Mouse (Mus musculus): ENCODE results near the gene Plagl2. TPM values are rescaled to one million over a fixed set of nuclear protein-coding genes. Genes with fewer than 3 reads are reported as not detected.

Gene Plagl2
- polyA plus RNA-seq, 1 experiment from 2014 or later, result 10.0 TPM

DNA sequence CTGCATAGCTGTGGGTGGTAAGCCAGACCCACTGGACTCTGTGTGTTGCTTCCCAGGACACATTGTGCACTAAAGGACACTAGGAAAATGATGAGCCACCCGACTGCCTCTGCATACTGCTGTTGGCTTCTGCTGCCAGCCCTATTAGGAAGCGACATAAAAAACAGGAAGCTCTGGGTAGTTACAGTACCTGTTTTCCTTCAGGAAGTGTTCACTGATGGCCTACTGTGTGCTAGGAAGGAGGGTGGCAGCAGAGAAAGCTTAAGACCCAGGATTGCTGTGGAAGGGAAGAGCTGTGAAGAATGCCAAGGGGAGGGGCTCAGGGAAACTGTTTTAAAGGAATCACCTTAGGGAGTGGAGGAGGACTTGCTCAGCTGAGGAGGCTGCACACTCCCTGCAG, 26.1 kb upstream of the Plagl2 start:
- DNase-seq (ENCODE audit: low read depth, low spot score), result no peak
- in situ Hi-C loops (cut with MboI; ENCODE audit: low pct_unique_long_range_greater_than_20kb), result no loop called here
- no peak for TF ChIP-seq CTCF (IDR thresholded peaks at IDR 0.05)
- CTCF ChIA-PET, result interaction anchor here (1.3 kb wide), 1 partner anchor 15 kb away, joined by 5 read pairs; no protein-coding TSS in a partner anchor
- H3K27me3 ChIP-seq, result no peaks in the 10 kb centered on the region
- POLR2A ChIA-PET, result interaction anchor here (0.9 to 1.3 kb wide), 2 partner anchors 9 to 140 kb away, joined by 3 to 4 read pairs; no protein-coding TSS in a partner anchor
- ATAC-seq, result no peak

DNA sequence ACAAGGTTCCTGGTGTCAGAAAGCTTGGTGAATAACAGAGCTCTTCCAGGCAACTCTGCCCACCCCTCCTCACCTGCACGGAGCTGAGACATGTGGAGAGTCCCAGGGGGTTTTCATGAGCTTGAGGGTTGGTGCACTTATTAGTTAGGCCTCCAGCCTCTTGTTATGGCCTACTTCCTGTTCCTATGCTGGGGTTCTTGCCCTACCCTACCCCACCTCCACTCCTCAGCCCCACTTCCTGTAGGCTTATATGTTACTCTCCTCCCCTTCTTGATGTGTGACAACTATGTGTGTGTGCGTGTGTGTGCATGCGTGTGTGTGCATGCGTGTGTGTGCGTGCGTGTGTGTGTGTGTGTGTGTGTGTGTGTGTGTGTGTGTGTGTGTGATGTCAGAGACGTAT, 21.8 kb upstream of the Plagl2 start:
- DNase-seq (ENCODE audit: low read depth, low spot score) (no peak), ATAC-seq (no peak)
- TF ChIP-seq CTCF (IDR thresholded peaks at IDR 0.05), result no peak
- no peaks in the 10 kb centered on the region for H3K27me3 ChIP-seq
- ChIA-PET POLR2A (interaction anchor here (0.6 kb wide), 1 partner anchor 135 kb away, joined by 4 read pairs; no protein-coding TSS in a partner anchor), CTCF (interaction anchor here (0.8 to 1.0 kb wide), 2 partner anchors 10 to 17 kb away, joined by 3 read pairs; no protein-coding TSS in a partner anchor)
- in situ Hi-C loops (cut with MboI; ENCODE audit: low pct_unique_long_range_greater_than_20kb), result no loop called here

DNA sequence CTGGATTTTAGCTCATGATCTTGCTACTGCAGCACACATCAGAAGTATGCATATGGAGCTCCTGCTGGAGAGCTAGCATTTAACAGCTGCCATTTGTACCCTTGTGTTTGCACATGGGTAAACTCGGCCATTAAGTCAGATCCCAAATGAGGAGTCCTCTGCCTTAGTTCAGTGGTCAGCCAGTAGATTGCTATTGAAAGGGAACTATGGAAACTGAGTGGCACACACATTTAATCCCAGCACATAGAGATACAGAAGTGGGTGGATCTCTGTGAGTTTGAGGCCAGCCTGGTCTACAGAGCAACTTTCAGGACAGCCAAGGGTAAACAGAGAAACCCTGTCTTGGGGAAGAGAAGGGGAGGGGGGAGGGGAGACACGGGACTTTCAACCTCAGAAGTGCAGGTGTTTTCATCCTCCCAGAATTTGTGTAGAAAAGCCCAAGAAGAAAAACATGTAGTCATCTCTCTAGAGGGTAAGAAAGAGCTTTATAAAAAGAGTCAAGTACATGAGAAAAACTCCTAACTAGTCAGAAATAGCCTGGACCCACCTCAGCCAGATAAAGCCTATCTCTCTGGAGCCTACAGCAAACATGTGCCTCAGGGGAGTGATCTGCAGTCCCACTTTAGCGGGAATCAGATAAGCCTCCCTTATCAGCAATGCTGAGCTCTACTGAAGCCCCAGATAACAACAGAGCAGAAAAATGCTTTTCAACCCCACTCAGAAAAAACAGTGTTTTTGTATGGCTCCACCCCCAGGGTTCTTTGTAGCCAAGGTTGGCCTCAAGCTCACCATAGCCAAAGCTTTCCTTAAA, 18.8 kb upstream of the Plagl2 start:
- ATAC-seq (no peak), DNase-seq (ENCODE audit: low read depth, low spot score) (no peak)
- in situ Hi-C loops (cut with MboI; ENCODE audit: low pct_unique_long_range_greater_than_20kb), result no loop called here
- H3K27me3 ChIP-seq, result no peaks in the 10 kb centered on the region
- POLR2A ChIA-PET, result no interaction called here
- CTCF ChIA-PET, result interaction anchor here (1.2 kb wide), 1 partner anchor 10 kb away, joined by 3 read pairs; no protein-coding TSS in a partner anchor
- TF ChIP-seq CTCF (IDR thresholded peaks at IDR 0.05), result no peak

DNA sequence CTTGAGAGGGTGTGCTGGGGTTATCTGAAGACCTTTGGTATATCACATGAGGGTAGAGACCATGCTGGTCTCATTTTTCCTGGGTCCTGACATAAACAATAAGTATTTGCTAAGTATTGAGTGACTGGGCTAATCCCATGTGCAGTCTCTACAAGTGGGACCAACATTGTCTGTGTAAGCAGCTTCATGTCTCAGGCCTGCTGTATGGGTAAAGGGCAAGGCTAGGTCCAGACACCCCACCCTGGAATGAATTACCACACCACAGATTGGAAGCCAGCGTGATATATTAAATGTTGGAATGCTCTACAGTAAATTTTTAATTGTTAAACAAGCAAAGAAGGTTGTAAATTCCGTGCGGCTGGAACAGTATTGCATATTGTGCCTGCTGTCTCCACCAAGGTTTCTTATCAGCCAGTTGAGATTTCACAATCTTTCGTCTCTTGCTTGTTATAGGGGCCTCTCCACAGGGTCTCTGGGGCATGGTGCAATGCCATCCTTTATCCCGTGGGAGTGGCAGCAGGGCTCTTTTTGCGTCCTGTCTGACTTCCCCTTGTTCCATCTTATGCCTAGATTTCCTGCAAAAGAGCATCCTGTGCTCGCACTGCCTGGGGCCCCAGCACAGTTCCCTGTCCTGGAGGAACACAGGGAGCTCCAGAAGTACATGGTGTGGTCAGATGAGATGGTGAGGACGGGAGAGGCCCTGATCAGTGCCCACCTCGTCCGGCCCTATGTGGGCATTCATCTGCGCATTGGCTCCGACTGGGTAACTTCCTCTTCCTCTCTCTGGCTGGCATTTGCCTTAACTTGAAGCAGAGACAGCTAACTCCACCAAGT, 18.0 kb upstream of the Plagl2 start:
- no peaks in the 10 kb centered on the region for H3K27me3 ChIP-seq
- ATAC-seq, result no peak
- ChIA-PET CTCF (interaction anchor here (1.2 kb wide), 1 partner anchor 10 kb away, joined by 3 read pairs; no protein-coding TSS in a partner anchor), POLR2A (no interaction called here)
- TF ChIP-seq CTCF (IDR thresholded peaks at IDR 0.05), result no peak
- in situ Hi-C loops (cut with MboI; ENCODE audit: low pct_unique_long_range_greater_than_20kb), result no loop called here
- no peak for DNase-seq (ENCODE audit: low read depth, low spot score)

DNA sequence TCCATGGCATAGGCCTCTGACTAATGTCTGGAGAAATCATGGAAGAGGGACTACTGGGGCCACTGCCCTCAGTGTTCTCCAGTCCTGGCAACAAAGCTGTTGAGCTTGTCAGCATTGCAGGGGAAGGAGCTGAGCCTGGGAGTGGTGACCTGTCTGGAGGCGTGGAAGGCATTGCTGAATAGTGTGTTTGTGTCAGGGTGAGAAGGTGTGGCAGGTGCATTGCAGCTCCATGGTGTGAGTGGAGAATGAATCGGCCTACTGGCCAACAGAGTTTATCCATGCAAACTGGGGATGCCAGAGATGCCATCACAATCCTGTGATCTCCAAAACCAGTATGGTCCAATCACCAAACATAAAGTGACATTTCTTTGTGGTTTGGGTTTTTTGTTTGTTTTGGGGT, 15.4 kb upstream of the Plagl2 start:
- CTCF ChIA-PET, result no interaction called here
- in situ Hi-C loops (cut with MboI; ENCODE audit: low pct_unique_long_range_greater_than_20kb), result no loop called here
- no peak for TF ChIP-seq CTCF (IDR thresholded peaks at IDR 0.05)
- POLR2A ChIA-PET, result no interaction called here
- H3K27me3 ChIP-seq, result no peaks in the 10 kb centered on the region
- DNase-seq (ENCODE audit: low read depth, low spot score) (no peak), ATAC-seq (no peak)

DNA sequence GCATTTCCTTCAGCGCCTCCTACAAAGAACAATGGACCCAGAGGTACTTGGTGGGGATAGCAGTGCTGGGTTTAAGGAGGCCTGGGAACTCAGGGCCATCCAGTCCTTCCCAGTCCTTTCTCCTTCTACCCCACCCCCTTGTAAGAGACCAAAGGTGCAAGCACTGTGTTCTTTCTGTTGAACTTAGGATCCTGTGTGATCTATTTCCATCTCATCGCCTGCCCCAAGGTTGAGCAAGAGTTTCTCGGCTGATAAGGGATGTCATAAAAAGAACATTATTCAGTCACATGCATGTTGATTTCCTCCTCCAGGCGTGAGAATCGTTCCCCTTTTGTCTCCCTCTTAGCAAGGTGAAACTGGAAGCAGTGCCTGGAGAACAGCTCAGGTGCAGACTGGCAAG, 8.5 kb upstream of the Plagl2 start:
- CTCF ChIA-PET, result interaction anchor here (1.0 kb wide), 1 partner anchor 10 kb away, joined by 3 read pairs; no protein-coding TSS in a partner anchor

DNA sequence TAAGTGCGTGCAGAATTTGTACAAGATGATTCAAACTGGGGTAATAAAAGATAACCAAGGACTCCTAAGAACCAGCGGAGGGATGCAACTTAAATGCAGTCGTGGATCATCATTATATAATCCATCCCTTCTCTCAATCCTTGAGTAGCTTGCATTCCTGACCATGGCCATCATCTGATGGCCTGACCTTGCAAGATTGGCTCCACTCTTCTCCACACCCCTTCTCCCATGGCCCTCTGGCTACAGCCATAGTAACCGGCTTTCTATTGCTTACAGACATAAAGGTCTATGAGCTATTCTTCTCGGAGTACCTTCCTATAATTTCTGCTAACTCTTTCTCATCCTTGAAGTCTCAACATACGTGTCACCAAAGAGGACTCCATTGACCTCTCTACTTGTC, 930 bp upstream of the Plagl2 start:
- H3K27me3 ChIP-seq, result no peaks in the 10 kb centered on the region
- in situ Hi-C loops (cut with MboI; ENCODE audit: low pct_unique_long_range_greater_than_20kb), result no loop called here
- POLR2A ChIA-PET, result interaction anchor here (0.7 kb wide), 1 partner anchor 271 kb away, joined by 7 read pairs; no protein-coding TSS in a partner anchor
- CTCF ChIA-PET, result no interaction called here
- DNase-seq (ENCODE audit: low read depth, low spot score), result no peak
- no peak for ATAC-seq
- TF ChIP-seq CTCF (IDR thresholded peaks at IDR 0.05), result no peak

More for the DNA sequence above, 8.5 kb upstream of the Plagl2 start:
- POLR2A ChIA-PET, result no interaction called here
- in situ Hi-C loops (cut with MboI; ENCODE audit: low pct_unique_long_range_greater_than_20kb), result no loop called here
- DNase-seq (ENCODE audit: low read depth, low spot score) (no peak), ATAC-seq (no peak)
- no peak for TF ChIP-seq CTCF (IDR thresholded peaks at IDR 0.05)
- no peaks in the 10 kb centered on the region for H3K27me3 ChIP-seq

DNA sequence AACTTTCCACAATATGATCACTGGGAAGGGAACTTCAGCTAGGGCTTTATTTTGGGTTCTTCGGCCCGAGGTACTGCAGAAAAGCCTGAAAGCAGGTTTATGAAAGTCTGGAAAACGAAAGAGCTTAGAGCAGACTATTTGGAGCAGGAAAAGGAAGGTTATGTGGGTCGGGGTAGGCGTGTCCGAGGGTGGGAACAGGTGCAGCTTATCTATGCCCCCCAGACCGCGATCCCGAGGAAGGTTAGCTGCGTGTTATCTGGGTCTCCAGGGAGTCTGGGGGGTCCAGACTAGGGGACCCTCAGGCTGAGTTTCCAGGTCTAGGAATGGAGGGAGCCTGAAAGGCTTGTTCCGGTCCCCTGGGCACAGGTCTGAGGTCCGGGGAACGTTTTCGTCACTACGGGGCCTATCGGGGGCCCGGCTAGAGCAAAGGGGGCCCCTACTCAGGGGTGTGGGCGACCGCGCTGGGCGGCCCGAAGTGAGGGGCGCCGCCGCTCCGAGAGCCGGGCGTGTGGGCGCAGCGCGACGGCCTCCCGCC, 458 bp downstream of the Plagl2 start:
- ATAC-seq (peak; percentile 8), DNase-seq (ENCODE audit: low read depth, low spot score) (no peak)
- no peaks in the 10 kb centered on the region for H3K27me3 ChIP-seq
- no peak for TF ChIP-seq CTCF (IDR thresholded peaks at IDR 0.05)
- in situ Hi-C loops (cut with MboI; ENCODE audit: low pct_unique_long_range_greater_than_20kb), result no loop called here
- POLR2A ChIA-PET, result interaction anchor here (0.9 kb wide), 1 partner anchor 9 kb away, joined by 3 read pairs; no protein-coding TSS in a partner anchor
- CTCF ChIA-PET, result no interaction called here

DNA sequence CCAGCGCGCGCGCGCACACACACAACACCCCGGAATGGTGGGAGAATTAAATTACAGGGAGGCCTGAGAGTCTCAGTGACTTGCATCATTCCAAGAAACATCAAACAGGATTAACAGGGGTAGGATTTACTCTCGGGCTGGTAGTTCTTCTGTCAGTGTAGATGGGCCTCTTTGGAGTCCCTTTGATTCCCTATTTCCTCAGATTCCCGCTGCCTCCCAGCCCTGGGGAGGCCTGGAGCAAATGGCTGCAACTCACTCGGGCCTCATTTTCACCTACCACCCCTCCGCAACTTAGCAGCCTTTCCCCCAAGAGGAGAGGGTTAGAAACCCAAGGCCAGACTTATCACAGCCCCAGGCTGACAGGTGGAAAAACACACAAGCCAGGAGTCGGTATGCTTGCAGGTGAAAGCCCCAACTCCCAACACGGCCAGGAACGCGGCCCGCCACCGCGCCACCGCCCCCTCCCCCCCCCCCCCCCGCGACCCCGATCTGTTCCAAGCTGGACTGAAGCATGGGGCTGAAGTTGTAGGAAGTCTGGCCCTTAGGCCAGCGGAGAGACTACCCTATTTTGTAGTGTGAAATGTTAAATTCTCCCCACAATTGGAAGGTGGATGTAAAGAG, 1.3 kb downstream of the Plagl2 start:
- H3K27me3 ChIP-seq, result no peaks in the 10 kb centered on the region
- DNase-seq (ENCODE audit: low read depth, low spot score), result no peak
- ChIA-PET CTCF (interaction anchor here (1.1 to 1.2 kb wide), 2 partner anchors 44 to 92 kb away, joined by 3 read pairs; no protein-coding TSS in a partner anchor), POLR2A (interaction anchor here (0.9 to 1.1 kb wide), 2 partner anchors 8 to 52 kb away, joined by 3 read pairs; partner anchors contain the start of gene Kif3b)
- in situ Hi-C loops (cut with MboI; ENCODE audit: low pct_unique_long_range_greater_than_20kb), result no loop called here
- no peak for TF ChIP-seq CTCF (IDR thresholded peaks at IDR 0.05)
- ATAC-seq, result no peak
